Mouse (Mus musculus): ENCODE data around the gene Pecr. TPM values are rescaled to one million over a fixed set of nuclear protein-coding genes. Genes with fewer than 3 reads are reported as not detected.

The Pecr gene
- total RNA-seq, 4 experiments from 2014 or later, result 4.4 to 7.6 (median 6.3) TPM

Other genes with a start within 250 kb of the Pecr start
- gene Mreg, start 72.0 kb downstream of the Pecr start, total RNA-seq (2022), result 1 to 10 TPM; 4.2 to 7.6 (median 5.8) TPM
- 10 to 100 TPM; 11.6 to 17.4 (median 13.2) TPM for gene Tmem169, start 55 bp upstream of the Pecr start, total RNA-seq (2022)
- gene Xrcc5, start 23.1 kb upstream of the Pecr start, total RNA-seq (2022), result 10 to 100 TPM; 16.1 to 19.2 (median 16.6) TPM

Data from layer of hippocampus, adult 8-10 months (tissue).